Mouse (Mus musculus): ENCODE data around the gene Plxnd1.

The Plxnd1 gene

DNA sequence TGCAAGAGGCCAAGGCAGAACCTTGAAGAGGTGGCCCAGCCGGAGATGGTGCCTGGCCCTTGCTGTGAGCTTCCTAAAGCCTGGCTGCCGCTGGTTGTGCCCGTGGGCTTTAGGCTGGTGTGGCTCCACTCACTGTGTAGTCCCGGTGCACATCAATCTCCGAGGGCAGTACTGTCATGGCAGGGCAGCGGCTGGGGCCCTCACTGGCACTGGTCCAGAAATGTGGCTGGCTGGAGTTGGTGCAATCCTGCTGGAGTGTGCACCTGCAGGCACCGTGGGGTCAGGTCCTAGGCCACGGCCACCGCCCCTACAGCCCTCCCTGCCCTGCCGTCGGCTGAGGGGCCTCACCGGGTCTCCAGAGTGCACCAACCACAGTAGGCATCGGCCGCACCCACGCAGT lies 17.0 kb downstream of the Plxnd1 start:
- no peak for DNase-seq

DNA sequence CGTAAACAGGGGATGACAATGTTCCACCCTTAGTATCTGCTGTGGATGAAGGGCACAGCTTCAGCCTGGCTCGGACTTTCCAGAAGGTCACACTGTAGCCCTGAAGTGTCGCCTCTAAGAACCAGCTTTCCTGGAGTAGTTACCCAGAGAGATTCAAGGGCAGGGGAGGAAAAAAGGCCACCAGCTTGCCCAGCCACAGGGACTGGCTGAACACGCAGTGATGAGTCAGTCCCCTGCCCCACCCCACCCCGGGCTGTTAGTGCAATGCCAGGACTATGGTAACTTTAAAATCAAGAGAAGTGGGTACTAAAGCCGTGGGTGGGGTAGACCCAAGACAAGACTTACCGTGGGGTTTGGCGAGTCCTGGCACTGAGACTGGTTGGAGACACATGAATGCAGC lies 19.2 kb downstream of the Plxnd1 start:
- DNase-seq = no peak

DNA sequence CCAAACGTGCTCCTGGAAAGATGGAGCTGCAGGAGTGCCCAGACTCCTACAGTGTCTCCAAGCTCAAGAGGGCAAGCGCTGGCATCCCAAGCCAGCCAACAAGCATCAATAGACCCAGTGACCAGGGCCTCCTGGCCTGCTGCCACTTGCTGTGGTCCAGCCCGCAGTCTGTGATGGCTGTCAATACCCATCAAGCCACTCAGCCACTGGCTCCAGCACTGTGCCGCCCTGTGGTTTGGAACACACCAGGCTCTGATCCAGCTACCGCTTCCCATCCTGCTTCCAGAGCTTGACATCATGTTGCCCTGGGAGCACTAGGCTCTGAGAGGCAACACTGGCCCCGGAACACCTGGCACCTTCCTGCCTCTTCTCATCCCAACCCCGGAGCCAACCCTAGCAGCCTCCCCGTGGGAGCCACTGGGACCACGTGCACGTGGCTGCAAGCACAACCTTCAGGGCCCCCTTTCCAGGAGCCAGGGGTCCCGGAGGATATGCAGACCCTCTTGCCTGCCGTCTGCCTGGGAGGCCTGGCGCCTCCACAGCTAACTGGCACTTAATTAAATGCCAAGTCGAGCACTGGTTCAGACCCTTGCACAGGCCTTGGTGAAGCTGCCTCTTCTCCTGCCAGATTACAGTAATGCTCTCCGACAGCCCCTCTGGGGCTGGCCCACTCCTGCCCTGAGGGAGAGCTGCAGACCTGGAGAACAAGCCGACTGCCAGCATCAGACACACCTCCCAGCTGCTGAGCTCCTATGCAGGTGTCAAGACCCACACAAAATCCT lies 20.7 kb downstream of the Plxnd1 start:
- DNase-seq = no peak

DNA sequence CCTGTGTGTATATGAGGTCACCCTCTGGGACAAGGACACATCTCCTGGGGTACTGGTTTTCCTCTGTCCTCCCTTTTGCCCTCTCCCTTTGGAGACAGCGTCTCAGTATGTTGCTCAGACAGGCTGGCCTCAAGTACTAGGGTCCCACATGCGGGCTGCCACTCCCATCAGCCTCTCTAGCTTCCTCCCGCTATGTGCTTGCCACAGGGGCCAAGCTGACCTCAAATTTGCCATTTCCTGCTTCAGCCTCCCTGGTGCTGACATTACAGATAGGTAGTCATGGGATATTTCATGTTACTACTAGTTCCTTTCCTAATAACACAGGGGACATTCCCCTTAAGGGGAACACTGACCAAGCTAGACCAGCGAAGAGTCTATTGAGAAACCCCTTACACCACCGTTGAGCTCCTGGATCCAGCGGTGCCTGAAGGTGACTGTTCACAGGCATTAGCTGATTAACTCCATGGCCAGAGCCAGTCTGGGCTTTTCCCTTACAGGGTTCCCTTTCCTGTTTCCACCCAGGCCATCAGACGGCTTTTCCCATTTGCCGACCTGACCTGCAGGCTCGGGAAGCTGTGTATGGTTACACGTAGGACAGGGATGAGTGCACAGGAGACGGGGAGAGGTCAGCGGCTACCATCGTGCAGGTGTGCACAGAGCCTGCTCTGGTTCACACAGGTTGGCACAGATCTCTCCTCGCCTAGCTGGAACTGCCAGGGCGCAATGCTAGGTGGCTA lies 21.5 kb downstream of the Plxnd1 start:
- DNase-seq = no peak

DNA sequence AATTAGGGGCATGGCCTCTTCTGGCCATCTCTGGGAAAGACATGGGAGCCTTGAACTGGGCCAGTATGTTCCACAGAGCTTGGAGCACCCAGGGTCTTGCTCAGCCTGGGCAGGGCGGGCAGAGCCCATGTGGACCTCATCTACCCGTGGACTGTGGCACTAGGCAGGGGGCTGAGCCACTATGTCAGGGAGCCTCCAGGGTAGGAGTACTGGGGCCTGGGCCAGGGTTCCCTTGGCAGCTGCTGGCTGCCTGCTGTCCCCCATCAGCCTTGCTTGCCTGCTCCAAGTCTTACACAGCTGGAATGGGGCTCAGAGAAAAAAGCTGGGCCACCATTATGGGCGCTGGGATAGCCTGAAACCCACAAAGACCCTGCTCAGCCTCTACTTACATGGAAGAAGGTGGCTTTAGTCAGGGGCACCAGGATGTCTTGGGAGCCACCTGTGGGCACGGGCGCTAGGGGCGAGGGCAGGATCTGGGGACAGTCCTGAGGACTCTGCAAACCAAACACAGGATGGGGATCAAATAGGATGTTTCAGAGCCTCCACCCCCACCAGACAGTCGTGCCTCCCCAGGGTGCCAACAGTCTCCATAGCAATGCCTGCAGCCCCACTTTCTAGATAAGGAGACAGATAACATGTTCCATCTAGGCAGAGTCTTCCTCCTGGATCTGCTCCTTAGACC lies 22.6 kb downstream of the Plxnd1 start:
- DNase-seq = no peak

DNA sequence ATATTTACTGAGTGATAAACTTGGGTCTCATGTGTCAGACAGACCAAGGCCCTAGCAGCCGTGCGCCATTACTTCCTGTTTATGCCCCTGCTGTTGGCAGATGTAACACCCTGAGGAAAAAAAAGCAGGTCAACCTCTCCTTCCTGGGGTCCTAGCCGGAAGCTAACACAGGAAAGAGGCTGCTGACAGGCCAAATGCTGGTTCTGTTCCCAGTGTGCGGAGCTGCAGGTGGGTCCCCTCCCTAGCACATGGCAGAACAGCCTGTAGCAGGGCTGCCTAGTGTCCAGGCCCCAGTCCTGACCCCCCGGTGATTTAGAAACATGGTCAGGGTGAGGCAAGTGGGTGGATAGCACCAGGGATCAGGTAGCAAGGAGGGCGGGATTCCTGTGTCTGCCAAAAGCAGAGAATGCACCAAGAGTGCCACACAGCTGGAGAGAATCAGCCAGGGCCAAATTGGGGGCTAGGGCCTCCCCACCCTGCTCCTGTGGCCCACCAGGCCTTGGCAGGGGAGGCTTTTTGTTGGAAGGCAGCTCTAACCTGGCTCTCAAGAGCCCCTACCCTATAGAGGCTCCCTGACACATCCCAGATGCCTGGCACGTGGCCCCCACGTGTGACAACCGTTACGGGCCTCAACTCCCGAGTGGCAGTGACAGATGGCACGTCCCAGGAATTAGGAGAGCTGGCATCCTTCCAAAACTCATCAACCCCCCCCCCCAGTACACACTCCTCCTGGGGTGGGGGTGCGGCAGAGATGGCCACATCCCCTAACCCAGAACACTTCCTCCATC lies 23.3 kb downstream of the Plxnd1 start:
- DNase-seq = no peak

DNA sequence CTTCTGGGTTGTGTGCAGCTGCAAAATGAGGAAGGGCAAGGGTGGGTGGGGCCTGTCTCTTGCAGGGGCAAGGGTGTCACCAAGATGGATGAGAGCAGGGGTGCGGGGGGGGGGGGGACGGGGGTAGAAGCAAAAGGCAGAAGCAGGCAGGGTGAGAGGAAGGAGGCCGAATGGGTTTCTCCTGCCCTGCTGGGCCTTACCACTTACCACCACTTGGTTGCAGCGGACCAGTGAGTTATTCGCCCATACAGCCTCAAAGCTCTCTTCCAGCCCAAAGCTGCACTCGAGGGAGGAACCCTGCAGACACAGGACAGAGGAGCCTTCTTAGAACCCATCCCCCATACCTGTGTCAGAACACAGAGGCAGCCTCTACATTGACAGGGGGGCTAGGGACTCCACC lies 24.9 kb downstream of the Plxnd1 start:
- no peak for DNase-seq

- DNase-seq = no peak
Observed at GRCm38 (mm10) chr6:115969103-115969502, 25.7 kb downstream of the Plxnd1 start.

DNA sequence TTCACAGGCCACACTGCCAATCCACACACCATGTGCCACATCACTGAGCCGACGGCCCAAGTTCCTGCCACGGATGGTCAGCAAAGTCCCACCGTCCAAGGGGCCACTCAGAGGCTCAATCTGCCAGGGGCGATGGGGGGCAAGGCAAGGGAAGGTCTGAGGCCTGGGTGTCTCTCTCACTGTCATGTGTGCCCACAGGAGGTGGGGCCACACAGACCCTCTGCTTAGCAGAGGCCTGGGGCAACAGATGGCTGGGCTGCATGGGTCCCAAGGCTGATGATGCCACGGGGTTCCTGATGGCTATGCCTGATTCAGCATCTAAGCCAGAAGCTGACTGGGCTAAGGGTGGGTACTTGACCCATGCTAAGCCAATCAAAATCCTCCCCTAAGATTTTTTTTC lies 26.1 kb downstream of the Plxnd1 start:
- DNase-seq = no peak

- peak; percentile 82 to 86 for DNase-seq
Observed at GRCm38 (mm10) chr6:115968086-115968485, 26.7 kb downstream of the Plxnd1 start.

DNA sequence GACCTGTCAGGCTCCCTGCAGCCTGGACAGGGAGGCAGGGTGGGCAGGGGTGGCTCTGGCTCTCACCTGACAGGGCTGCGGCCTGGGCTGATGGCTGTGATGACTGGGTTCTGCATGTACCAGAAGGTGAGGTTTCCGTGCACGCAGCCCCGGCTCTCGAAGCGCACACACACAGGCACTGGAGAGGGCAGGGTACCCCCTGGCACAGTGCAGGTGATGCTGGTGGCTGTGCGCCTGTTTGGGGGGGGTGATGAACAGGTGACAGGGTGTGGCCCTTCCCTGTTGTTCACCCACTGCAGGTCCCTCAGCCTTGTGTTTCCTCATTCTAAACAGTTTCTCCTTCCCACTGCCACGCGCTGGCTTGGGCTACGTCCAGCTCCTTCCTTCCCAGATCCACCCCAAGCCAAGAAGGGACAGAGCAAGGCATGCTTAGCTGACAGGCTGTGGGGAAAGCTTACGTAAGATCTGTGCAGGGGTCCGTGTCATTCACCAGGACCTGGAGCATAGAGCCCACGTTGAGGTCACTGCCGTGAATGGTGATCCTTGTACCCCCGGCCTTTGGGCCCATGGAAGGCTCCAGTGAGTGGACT lies 27.4 kb downstream of the Plxnd1 start:
- DNase-seq = peak; percentile 64 to 65

DNA sequence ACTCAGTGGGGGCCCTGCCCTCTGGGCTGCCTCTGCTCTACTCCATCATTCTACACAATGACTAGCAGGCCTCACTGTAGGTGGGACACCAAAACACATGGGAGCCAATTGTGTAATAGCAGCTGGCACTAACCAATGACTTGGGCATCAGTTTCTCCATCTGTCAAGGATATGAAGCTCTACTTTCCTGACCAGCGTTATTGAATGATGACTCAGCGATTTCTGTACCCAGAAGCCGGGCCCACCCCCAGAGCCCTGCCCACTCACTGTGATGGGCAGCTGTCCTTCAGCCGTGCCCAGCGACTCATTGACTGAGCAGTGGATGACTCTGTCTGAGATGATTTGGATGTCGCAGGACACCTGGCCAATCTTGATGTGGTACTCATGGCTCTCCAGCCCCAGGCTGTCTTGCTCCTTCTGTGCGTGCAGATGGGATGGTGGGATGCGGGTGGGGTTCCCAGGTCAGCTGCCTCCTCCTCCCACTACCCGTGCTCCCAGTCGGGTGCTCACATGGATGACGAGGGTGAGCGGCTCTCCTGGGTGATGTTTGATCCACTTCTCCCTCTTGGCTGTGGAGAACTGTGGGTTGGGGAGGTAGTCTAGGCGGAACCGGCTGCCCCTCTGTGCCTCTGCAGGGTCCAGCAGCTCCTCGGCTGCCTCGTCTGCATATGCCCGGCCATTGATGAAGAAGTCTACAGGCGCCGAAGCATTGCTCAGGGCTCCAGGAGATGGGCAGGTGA lies 28.4 kb downstream of the Plxnd1 start:
- DNase-seq = no peak

DNA sequence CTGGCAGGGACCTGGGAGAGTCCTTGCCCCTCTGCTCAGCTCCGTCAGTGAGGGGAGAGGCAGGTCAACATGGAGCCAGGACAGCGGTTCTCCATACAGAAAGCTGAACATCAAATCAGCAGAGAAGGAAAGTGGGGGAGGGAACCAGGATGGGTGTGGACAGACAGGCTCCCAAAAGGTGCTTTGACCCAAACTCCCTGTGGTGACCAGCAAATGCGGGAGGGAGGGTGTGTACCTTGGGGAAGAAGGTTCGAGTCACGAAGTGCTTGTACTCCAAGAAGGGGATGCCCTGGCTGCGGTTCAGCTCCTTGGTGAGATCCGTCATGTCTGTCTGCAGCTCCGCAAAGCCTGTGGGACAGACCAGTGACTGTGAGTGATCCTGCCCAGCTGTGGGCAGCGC lies 31.1 kb downstream of the Plxnd1 start:
- DNase-seq = no peak

GRCm38 (mm10) chr6:115962439-115963085 lies 32.2 kb downstream of the Plxnd1 start:
- no peak for DNase-seq

- no peak for DNase-seq
Observed at GRCm38 (mm10) chr6:115961743-115962142, 33.1 kb downstream of the Plxnd1 start.

- no peak for DNase-seq
Observed at GRCm38 (mm10) chr6:115960322-115960721, 34.5 kb downstream of the Plxnd1 start.

- DNase-seq = peak; percentile 64 to 72
Observed at GRCm38 (mm10) chr6:115959151-115959691, 35.6 kb downstream of the Plxnd1 start.

DNA sequence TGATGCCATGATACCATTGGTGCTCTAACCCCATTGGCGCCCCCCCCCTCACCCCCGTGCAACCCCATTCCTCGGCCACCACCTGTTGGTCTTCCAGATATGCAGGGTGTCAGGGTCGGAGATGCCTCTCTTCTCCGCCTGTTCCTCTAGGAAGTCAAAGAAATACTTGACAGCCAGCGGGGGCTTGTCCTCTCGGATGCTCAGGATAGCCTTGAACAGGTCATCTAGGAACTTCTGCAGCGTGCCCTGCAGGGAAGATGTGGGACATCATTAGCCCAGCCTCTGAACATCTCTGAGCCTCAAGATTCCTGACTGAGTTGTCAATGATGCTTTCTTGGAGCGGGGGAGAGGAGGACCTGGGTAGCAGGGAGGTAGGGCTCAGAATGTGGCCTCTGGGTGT lies 36.4 kb downstream of the Plxnd1 start:
- no peak for DNase-seq

DNA sequence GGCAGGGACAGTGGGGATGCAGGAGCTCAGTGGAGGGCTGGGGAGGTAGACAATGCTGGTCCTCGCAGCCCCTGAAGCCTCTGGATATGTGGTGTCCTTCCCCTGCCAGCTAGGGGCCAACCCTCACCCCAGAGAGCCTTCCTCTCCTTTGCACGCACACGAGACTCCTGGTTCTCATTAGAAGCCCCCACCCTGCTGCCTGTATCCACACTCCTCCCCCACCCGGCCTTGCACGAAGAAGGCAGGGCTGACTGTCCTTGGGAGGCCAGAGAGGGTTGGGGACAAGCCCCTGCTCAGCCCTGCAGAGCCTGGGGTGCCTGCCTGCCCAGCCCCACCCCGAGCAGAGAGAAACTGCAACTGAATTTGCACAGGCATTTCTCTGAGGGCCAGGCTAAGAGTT lies 37.1 kb downstream of the Plxnd1 start:
- DNase-seq = no peak

- peak; percentile 81 to 92 for DNase-seq
Observed at GRCm38 (mm10) chr6:115956922-115957601, 37.7 kb downstream of the Plxnd1 start.
